Mouse (Mus musculus): ENCODE data around the gene Zfhx3. TPM values are rescaled to one million over a fixed set of nuclear protein-coding genes. Genes with fewer than 3 reads are reported as not detected.

The Zfhx3 gene
- polyA plus RNA-seq, 1 experiment: 2.5 TPM

DNA sequence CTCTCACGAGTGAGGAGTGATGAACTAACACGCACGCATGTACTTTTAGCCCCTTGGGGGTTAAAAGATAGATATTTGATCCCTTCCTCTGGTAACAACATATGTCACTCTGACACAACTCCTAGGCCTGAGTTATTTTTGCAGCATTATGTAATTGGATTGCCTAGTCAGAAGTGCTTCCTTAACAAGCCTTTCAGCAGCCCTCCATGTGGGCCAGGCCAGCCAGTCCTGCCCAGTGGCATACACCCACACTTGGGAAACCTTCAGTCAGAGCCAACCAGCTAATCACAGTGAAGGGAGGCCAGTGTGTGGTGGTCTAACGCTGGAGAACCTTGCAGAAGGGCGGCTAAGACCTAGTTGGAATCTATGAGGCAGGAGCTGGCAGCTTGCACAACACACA, 751.4 kb downstream of the Zfhx3 start:
- Histone ChIP-seq H3K4me1 (ENCODE audit: control insufficient read depth, insufficient read depth, low read length) (peaks cover 6% of the 10 kb centered on the region), H3K27me3 (replicated peaks; ENCODE audit: control insufficient read depth, insufficient read depth, low read length) (no peaks in the 10 kb centered on the region; the same call in 1 of the 2 replicates), H3K4me3 (ENCODE audit: insufficient read depth, low read depth, low read length) (no peak overlapping the region), H3K36me3 (ENCODE audit: control insufficient read depth, insufficient read depth, low read length) (no peaks in the 10 kb centered on the region), H3K27ac (ENCODE audit: insufficient read depth, low read depth, low read length) (no peak overlapping the region)
- WGBS: 90% methylated on average over 5 of the region's 5 CpGs
- DNase-seq: no peak
- TF ChIP-seq POLR2A (IDR thresholded peaks at IDR 0.05; ENCODE audit: low read depth, low read length) (no peak), CTCF (conservative IDR thresholded peaks at IDR 0.05; ENCODE audit: insufficient read depth, insufficient read length, low read depth, low read length) (no peak)

DNA sequence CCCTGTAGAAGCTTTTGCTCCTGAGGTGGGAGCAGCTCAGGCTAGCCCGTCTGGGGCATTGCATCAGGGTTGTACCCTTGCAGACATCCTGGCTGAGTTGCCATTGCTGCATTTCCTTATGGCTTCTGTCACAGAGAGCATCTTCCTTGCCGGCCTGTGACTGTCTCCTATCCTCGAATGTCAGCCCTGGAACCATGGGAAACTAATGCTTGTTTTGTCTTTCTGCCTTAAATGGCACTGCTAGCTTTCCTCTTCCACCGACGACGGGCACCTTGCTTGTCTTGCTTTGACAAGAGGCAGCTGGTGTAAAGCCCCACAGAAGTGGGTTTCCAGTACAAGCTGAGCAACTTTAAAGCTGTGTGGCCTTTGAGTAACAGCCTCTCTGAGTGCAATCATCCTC, 752.1 kb downstream of the Zfhx3 start:
- Histone ChIP-seq H3K27me3 (replicated peaks; ENCODE audit: control insufficient read depth, insufficient read depth, low read length) (peaks cover 1% of the 10 kb centered on the region; the same call in 1 of the 2 replicates), H3K36me3 (ENCODE audit: control insufficient read depth, insufficient read depth, low read length) (no peaks in the 10 kb centered on the region), H3K4me3 (ENCODE audit: insufficient read depth, low read depth, low read length) (no peak overlapping the region), H3K4me1 (ENCODE audit: control insufficient read depth, insufficient read depth, low read length) (peaks cover 6% of the 10 kb centered on the region), H3K27ac (ENCODE audit: insufficient read depth, low read depth, low read length) (no peak overlapping the region)
- DNase-seq: no peak
- WGBS: 77% methylated on average over 6 of the region's 6 CpGs
- TF ChIP-seq CTCF (conservative IDR thresholded peaks at IDR 0.05; ENCODE audit: insufficient read depth, insufficient read length, low read depth, low read length): no peak
- TF ChIP-seq POLR2A (IDR thresholded peaks at IDR 0.05; ENCODE audit: low read depth, low read length): no peak

DNA sequence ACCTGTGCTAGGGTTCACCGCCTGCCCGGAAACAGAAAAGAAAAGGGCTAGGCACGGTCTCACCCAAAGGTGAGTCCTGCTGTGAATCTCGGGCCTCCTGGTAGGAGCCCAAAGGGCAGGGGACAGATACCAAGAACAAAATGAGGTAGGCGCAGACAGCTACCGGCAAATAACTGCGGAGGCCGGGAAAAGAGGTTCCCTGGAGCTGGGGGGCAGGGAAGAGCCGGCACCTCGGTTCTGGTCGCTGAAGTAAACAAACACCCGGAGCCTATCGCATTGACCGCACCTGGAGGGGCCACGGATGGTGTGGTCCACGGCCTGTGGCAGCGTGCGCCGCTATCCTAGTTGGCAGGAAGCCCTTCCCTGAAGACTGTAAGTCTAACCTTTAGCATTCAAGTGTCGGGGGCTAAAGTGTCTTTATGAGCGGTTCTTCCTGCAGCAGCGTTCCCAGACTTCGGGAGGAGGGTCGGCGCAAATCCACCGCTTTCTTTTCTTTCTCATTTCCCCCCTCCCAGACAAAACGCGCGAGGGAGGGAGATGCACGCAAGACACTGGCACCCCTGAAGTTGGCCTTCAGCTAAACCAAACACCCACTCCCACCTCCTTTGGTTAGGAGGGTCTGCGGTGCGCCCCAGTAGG, 752.9 kb downstream of the Zfhx3 start:
- Histone ChIP-seq H3K4me1 (ENCODE audit: control insufficient read depth, insufficient read depth, low read length) (peaks cover 6% of the 10 kb centered on the region), H3K4me3 (ENCODE audit: insufficient read depth, low read depth, low read length) (peak overlapping the region; percentile 16), H3K27me3 (replicated peaks; ENCODE audit: control insufficient read depth, insufficient read depth, low read length) (peaks cover 2% of the 10 kb centered on the region; the same call in 1 of the 2 replicates), H3K27ac (ENCODE audit: insufficient read depth, low read depth, low read length) (no peak overlapping the region), H3K36me3 (ENCODE audit: control insufficient read depth, insufficient read depth, low read length) (no peaks in the 10 kb centered on the region)
- WGBS: 28% methylated on average over 32 of the region's 32 CpGs
- TF ChIP-seq POLR2A (IDR thresholded peaks at IDR 0.05; ENCODE audit: low read depth, low read length) (no peak), CTCF (conservative IDR thresholded peaks at IDR 0.05; ENCODE audit: insufficient read depth, insufficient read length, low read depth, low read length) (no peak)
- no peak for DNase-seq

DNA sequence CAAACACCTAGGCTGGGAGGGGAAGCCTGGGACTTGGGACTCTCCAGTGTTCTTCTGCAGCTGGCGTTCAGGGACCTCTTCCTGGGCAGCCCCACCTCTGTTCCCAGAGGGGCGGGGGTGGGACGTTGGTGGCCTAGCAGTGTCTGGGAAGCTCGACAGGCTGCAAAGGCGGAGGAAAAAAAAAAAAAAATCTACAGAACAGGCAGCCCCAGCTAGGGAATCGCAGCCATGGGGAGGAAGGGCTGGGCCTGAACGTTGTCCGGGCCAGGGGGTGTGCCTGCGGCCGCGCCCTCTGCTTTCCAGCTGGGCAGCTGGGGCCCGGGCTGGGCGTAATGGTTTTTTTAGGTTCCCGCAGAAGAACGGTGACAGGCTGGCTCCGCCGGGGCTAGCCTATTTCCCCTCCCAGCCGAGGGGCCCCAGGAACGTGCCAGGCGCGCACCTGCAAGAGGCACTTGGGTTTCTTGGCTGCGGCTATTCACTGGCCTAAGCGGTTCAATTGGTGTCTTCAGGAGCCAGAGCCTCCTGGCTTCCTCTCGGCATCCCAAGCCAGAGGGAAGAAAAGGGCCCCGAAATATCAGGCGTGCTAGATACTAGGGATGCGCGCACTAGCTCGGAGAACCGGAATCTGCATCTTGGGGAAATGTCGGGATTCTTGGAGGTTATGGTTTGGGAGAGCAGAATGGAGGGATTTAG, 753.6 kb downstream of the Zfhx3 start:
- WGBS: 3% methylated on average over 31 of the region's 31 CpGs
- H3K4me1 ChIP-seq (ENCODE audit: control insufficient read depth, insufficient read depth, low read length): peaks cover 6% of the 10 kb centered on the region
- H3K27ac ChIP-seq (ENCODE audit: insufficient read depth, low read depth, low read length): no peak overlapping the region
- peaks cover 2% of the 10 kb centered on the region; the same call in 1 of the 2 replicates for H3K27me3 ChIP-seq (replicated peaks; ENCODE audit: control insufficient read depth, insufficient read depth, low read length)
- peak; percentile 49 for DNase-seq
- peak overlapping the region; percentile 16 for H3K4me3 ChIP-seq (ENCODE audit: insufficient read depth, low read depth, low read length)
- TF ChIP-seq CTCF (conservative IDR thresholded peaks at IDR 0.05; ENCODE audit: insufficient read depth, insufficient read length, low read depth, low read length) (no peak), POLR2A (IDR thresholded peaks at IDR 0.05; ENCODE audit: low read depth, low read length) (no peak)
- no peaks in the 10 kb centered on the region for H3K36me3 ChIP-seq (ENCODE audit: control insufficient read depth, insufficient read depth, low read length)

DNA sequence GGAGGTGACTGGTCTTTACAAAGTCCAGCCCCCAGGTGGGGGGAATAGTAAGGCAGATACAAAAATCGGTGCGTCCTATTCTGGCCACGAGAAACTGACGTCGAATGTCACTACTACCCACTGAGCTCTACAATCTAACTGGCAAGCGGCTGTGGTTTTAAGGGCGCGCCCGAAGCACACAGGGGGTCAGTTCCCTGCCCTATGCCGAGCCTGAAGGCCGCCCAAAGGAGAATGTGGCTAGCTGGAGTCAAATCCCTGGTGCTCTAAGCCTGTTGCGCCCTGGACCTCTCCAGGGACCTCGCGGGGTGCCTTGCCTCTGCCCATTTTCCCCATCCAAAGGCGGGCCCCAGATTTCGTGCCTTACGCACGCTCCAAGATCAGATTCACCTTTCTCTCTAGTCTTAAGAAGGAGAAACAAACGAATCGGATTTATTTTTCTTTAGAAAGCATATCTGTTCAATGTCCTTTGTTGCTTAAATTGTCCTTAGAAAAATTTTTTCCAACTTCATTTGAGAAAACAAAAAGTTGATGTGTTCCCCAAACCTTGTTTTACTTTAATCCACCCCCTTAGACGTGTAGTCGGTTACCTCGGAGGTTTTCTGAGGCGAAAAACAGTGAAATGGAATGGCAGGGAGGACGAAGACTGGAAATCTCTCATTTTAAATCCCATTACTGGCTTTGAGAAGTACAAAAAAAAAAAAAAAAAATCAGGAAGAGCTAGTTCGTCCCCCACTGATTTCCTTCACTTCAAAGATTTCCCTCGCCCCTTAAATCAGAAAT, 754.4 kb downstream of the Zfhx3 start:
- Histone ChIP-seq H3K36me3 (ENCODE audit: control insufficient read depth, insufficient read depth, low read length) (no peaks in the 10 kb centered on the region), H3K27ac (ENCODE audit: insufficient read depth, low read depth, low read length) (no peak overlapping the region), H3K27me3 (replicated peaks; ENCODE audit: control insufficient read depth, insufficient read depth, low read length) (peaks cover 4% of the 10 kb centered on the region; the same call in 1 of the 2 replicates), H3K4me1 (ENCODE audit: control insufficient read depth, insufficient read depth, low read length) (peaks cover 6% of the 10 kb centered on the region), H3K4me3 (ENCODE audit: insufficient read depth, low read depth, low read length) (no peak overlapping the region; the same call in 1 of the 2 replicates)
- WGBS: 20% methylated on average over 27 of the region's 27 CpGs
- DNase-seq: no peak
- no peak for TF ChIP-seq CTCF (conservative IDR thresholded peaks at IDR 0.05; ENCODE audit: insufficient read depth, insufficient read length, low read depth, low read length)

DNA sequence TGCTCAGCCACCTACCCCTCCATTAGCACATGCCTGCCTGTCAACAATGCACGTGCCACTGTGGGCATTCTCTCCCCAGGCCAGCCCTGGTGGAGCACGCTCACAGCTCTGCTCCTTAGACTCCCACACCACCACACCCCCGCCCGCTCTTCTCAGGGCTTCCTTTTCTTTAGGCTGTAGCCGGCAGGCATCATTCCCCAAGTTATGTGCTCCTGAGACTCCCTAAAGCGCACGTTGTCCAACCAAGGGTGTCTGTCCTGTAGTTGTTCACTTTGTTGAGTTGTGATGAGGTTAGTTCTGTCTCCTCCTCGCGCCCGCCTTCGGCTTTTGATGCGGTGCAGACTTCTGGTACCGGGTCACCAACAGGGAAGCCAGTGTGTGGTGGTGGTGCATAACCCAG, 755.1 kb downstream of the Zfhx3 start:
- H3K4me3 ChIP-seq (ENCODE audit: insufficient read depth, low read depth, low read length): no peak overlapping the region
- 11% methylated on average over 13 of the region's 13 CpGs for WGBS
- no peaks in the 10 kb centered on the region for H3K4me1 ChIP-seq (ENCODE audit: control insufficient read depth, insufficient read depth, low read length)
- H3K36me3 ChIP-seq (ENCODE audit: control insufficient read depth, insufficient read depth, low read length): no peaks in the 10 kb centered on the region
- H3K27me3 ChIP-seq (replicated peaks; ENCODE audit: control insufficient read depth, insufficient read depth, low read length): peaks cover 4% of the 10 kb centered on the region; the same call in 1 of the 2 replicates
- DNase-seq: no peak
- no peak overlapping the region for H3K27ac ChIP-seq (ENCODE audit: insufficient read depth, low read depth, low read length)
- TF ChIP-seq CTCF (conservative IDR thresholded peaks at IDR 0.05; ENCODE audit: insufficient read depth, insufficient read length, low read depth, low read length) (no peak), POLR2A (IDR thresholded peaks at IDR 0.05; ENCODE audit: low read depth, low read length) (no peak)

Data from kidney, adult 2 months (tissue).